Mouse (Mus musculus): ENCODE data around the gene Naa50. TPM values are rescaled to one million over a fixed set of nuclear protein-coding genes. Genes with fewer than 3 reads are reported as not detected.

Naa50 gene
- polyA plus RNA-seq, 1 experiment from 2014 or later = 101 TPM

DNA sequence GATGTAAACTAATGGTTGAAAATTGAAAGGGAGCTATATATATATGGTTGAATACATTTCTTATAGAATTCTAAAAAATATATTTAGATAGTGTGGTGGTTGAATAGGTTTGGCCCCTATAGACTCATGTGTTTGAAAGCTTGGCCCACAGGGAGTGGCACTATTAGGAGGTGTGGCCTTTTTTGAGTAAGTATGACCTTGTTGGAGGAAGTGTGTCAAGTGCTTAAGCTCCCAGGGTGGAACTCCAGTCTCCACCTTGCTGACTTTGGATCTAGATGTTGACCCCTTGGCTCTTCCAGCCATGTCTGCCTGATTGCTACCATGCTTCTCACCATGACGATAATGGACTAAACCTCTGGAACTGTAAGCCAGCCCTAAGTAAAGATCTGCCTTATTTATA is 43.0 kb downstream of the Naa50 start:
- Histone ChIP-seq H3K4me1 (no peaks in the 10 kb centered on the region), H3K4me3 (no peak overlapping the region), H3K36me3 (0 out of 2 replicates have a peak, but pooled peaks cover 8% of the 10 kb centered on the region), H3K4me2 (replicated peaks) (no peak overlapping the region), H3K27ac (replicated peaks) (no peak overlapping the region), H3K9me3 (no peaks in the 10 kb centered on the region), H3K9ac (replicated peaks) (no peak overlapping the region), H3K27me3 (no peaks in the 10 kb centered on the region)
- ATAC-seq (ENCODE audit: low FRiP score, low read depth) = no peak
- 100% methylated on average over 1 of the region's 1 CpGs for WGBS

DNA sequence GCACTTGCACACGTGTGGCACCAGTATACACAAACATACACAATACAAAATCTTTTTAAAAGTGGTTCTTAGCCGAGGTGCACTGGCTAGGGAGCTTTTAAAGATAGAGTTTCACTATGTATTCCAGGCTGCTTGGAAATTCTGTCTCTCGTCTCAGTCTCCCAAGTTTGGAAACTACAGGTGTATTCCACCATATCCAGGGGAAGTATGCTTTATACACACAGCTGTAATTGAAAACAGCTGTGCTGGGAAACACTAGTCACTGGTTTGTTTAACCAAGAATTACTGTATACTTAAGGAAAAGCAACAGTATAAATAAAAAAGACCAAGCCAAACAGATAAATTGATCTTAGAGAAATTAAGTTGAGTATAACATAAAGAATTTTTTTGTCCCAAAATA is 45.1 kb downstream of the Naa50 start:
- Histone ChIP-seq H3K27me3 (no peaks in the 10 kb centered on the region), H3K4me3 (no peak overlapping the region), H3K4me2 (replicated peaks) (no peak overlapping the region), H3K9ac (replicated peaks) (no peak overlapping the region), H3K4me1 (no peaks in the 10 kb centered on the region), H3K27ac (replicated peaks) (no peak overlapping the region), H3K36me3 (peaks cover 10% of the 10 kb centered on the region), H3K9me3 (peaks cover 5% of the 10 kb centered on the region)
- 84% methylated on average over 3 of the region's 3 CpGs for WGBS
- no peak for ATAC-seq (ENCODE audit: low FRiP score, low read depth)

DNA sequence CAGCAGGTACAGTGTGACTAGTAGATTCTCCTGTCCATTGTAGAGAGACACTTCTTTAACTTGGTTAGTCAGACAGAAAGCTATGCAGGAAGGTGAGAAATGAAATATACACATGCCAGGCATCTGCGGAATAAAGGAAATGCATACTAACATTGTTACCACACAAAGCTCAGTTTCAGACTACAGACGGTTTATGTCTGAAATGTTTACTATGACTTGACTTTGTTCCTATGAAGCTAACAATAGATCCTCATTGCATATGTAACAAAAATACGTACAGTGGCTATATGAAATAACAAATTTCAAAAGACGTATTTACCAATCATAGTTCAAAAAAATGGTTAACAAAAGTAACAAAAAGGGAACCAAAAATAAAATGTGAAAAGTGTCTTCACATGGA is 47.5 kb downstream of the Naa50 start:
- peaks cover 6% of the 10 kb centered on the region for H3K36me3 ChIP-seq
- H3K9ac ChIP-seq (replicated peaks) = no peak overlapping the region
- WGBS = 93% methylated on average over 4 of the region's 4 CpGs
- H3K4me2 ChIP-seq (replicated peaks) = no peak overlapping the region
- no peaks in the 10 kb centered on the region for H3K27me3 ChIP-seq
- H3K27ac ChIP-seq (replicated peaks) = no peak overlapping the region
- no peak overlapping the region for H3K4me3 ChIP-seq
- ATAC-seq (ENCODE audit: low FRiP score, low read depth) = no peak
- H3K4me1 ChIP-seq = no peaks in the 10 kb centered on the region
- H3K9me3 ChIP-seq = peaks cover 5% of the 10 kb centered on the region

DNA sequence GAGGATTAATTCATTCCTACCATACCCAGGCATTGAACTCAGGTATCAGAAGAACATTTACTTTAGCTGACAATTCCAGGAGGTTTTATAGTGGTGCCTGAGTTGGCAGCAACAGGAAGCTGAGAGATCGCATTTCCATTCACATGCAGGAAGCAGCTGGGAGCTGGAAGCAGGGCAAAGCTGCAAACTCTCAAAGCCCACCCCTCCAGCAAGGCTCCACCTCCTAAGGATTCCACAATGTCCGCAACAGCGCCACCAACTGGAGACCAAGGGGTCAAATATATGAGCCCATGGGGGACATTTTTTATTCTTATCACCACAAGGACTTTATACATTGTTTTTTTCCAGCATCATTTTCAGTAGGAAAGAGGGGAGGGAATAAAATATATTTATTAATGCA is 49.1 kb downstream of the Naa50 start:
- 93% methylated on average over 3 of the region's 3 CpGs for WGBS
- peaks cover 5% of the 10 kb centered on the region for H3K9me3 ChIP-seq
- no peak overlapping the region for H3K9ac ChIP-seq (replicated peaks)
- ATAC-seq (ENCODE audit: low FRiP score, low read depth) = no peak
- H3K36me3 ChIP-seq = peaks cover 6% of the 10 kb centered on the region
- H3K4me1 ChIP-seq = no peaks in the 10 kb centered on the region
- no peak overlapping the region for H3K27ac ChIP-seq (replicated peaks)
- no peaks in the 10 kb centered on the region for H3K27me3 ChIP-seq
- no peak overlapping the region for H3K4me3 ChIP-seq
- H3K4me2 ChIP-seq (replicated peaks) = no peak overlapping the region

DNA sequence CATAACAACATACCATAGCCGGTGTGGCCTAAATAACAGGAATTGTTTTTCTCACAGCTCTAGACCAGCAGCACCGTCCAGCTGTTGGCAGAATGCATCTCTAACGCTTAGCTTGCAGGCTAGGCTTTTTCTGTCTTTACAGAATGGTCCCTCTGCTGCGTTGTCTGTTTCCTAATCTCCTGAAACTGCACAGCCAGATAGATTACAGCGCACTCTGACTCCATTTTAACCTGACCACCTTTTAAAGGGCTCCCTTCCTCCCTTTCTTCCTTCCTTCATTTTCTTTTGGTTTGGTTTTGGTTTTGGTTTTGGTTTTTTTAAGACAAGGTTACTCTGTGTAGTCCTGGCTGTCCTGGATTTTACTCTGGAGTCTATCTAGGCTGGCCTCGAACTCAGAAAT is 50.4 kb downstream of the Naa50 start:
- WGBS = 92% methylated on average over 6 of the region's 6 CpGs
- Histone ChIP-seq H3K27me3 (no peaks in the 10 kb centered on the region), H3K9ac (replicated peaks) (no peak overlapping the region), H3K9me3 (peaks cover 5% of the 10 kb centered on the region), H3K4me2 (replicated peaks) (no peak overlapping the region), H3K36me3 (peaks cover 6% of the 10 kb centered on the region), H3K4me3 (no peak overlapping the region), H3K4me1 (no peaks in the 10 kb centered on the region), H3K27ac (replicated peaks) (no peak overlapping the region)
- no peak for ATAC-seq (ENCODE audit: low FRiP score, low read depth)

DNA sequence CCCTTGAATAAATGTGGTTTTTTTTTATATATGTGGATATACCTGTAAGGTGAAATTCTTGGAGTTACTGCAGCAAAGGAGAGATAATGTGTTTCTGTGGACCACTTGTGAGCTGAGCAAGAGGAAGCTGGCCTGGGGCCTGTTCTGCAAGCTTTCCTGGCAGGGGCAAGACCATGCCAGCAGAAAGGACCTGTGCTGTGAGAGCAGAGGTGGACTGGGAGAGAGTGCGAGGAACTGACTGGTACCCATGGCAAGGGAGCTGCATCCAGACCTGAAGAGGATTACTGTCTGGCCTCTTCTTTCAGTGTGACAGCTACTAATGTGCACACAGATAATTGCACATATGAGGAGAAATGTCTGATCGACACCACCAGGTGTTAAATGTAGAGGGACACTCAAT is 51.3 kb downstream of the Naa50 start:
- Histone ChIP-seq H3K4me2 (replicated peaks) (no peak overlapping the region), H3K27ac (replicated peaks) (no peak overlapping the region), H3K4me1 (no peaks in the 10 kb centered on the region), H3K9ac (replicated peaks) (no peak overlapping the region), H3K4me3 (no peak overlapping the region), H3K27me3 (no peaks in the 10 kb centered on the region), H3K36me3 (peaks cover 6% of the 10 kb centered on the region), H3K9me3 (peaks cover 5% of the 10 kb centered on the region)
- WGBS = 90% methylated on average over 2 of the region's 2 CpGs
- ATAC-seq (ENCODE audit: low FRiP score, low read depth) = no peak

DNA sequence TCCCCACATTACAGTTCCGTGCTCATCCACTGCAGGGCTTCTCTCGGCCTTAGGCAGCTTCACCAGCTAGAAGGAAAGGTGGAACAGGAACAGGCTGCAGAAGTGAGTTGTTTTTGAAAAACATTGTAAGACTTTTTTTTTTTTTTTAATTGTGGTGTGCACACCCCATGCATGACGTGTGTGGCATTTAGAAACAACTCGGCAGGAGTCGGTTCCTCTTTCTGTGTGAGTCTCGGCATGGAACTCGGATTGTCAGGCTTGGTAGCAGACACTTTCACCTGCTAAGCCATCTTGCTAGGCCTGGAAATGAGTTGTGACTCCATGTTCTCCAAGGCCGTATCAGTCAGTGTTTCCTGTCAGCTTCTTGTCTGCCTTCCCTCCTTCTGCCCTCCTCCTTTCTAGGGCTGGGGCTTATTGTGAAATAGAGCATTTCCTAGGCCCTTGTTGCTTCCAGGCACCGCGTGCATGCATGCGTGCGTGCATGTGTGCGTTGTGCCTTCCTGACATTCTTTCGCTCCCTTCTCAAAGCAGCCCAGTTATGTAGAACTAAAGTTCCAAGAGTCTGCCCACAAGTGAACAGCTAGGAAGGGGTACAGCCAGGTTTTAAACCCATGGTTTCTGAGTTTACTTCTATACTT is 59.6 kb downstream of the Naa50 start:
- no peaks in the 10 kb centered on the region for H3K4me1 ChIP-seq
- no peak overlapping the region for H3K27ac ChIP-seq (replicated peaks)
- peaks cover 21% of the 10 kb centered on the region; the same call in 1 of the 2 replicates for H3K36me3 ChIP-seq
- no peak overlapping the region for H3K4me2 ChIP-seq (replicated peaks)
- H3K9ac ChIP-seq (replicated peaks) = no peak overlapping the region
- no peaks in the 10 kb centered on the region for H3K9me3 ChIP-seq
- no peak overlapping the region for H3K4me3 ChIP-seq
- WGBS = 93% methylated on average over 14 of the region's 14 CpGs
- no peaks in the 10 kb centered on the region for H3K27me3 ChIP-seq
- no peak for ATAC-seq (ENCODE audit: low FRiP score, low read depth)

DNA sequence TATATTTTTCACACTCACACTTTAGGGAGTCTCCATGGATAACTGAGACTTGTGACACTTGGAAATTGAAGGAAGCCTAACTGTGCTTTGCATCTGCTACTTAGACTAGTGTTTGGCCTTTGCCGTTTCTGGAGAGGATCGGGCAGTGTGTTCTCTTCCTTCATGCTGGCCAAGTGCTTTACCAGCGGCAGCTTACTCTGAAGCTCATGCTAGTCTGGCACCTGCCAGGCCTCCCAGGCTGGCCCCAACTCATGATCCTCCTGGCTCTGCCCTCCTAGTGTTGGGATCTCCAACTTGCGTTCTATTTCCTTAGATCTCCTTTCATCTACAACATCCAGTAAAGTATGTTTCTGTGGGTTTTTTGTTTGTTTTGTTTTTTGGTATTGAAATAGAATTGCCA is 60.5 kb downstream of the Naa50 start:
- H3K4me1 ChIP-seq = no peaks in the 10 kb centered on the region

DNA sequence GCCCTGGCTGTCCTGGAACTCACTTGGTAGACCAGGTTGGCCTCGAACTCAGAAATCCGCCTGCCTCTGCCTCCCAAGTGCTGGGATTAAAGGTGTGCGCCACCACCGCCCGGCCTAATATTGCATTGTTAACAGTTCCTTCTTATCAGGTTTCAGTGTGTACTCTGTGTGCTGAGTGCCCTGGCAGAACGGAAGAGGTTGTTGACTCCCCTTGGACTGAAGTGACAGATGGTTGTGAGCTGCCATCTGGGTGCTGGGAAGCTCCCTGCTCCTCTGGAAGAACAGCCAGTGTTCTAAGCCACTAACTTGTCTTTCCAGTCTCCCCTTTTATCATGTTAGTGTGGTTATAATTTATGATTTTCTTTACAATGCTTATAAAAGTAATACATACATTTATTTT is 64.7 kb downstream of the Naa50 start:
- 91% methylated on average over 6 of the region's 6 CpGs for WGBS
- Histone ChIP-seq H3K27ac (replicated peaks) (no peak overlapping the region), H3K4me1 (no peaks in the 10 kb centered on the region), H3K9me3 (no peaks in the 10 kb centered on the region), H3K4me3 (no peak overlapping the region), H3K4me2 (replicated peaks) (no peak overlapping the region), H3K27me3 (no peaks in the 10 kb centered on the region), H3K9ac (replicated peaks) (no peak overlapping the region), H3K36me3 (peaks cover 40% of the 10 kb centered on the region)
- ATAC-seq (ENCODE audit: low FRiP score, low read depth) = no peak

More for the DNA sequence above, 60.5 kb downstream of the Naa50 start:
- Histone ChIP-seq H3K4me3 (no peak overlapping the region), H3K27ac (replicated peaks) (no peak overlapping the region), H3K4me2 (replicated peaks) (no peak overlapping the region), H3K36me3 (peaks cover 21% of the 10 kb centered on the region; the same call in 1 of the 2 replicates), H3K9me3 (no peaks in the 10 kb centered on the region), H3K9ac (replicated peaks) (no peak overlapping the region), H3K27me3 (no peaks in the 10 kb centered on the region)
- ATAC-seq (ENCODE audit: low FRiP score, low read depth) = no peak
- 90% methylated on average over 4 of the region's 4 CpGs for WGBS

DNA sequence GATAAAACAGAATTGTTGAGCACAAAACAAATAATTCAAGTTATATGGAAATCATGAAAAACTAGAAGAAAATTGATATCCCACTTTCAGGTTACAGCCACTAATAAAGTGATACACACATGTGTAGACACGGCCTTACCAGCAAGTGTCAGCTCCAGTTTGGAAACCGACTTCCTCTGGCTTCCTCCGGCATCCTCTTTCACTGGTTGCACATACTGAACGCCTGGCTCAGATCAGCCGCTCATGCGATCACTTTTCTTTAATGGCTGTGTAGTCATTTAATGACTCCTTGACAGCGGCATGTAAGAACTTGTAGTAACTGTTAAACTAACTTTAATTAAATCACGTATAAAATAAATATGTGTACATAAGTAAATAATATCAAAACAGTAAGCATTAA is 66.3 kb downstream of the Naa50 start:
- peaks cover 44% of the 10 kb centered on the region for H3K36me3 ChIP-seq
- no peak overlapping the region for H3K4me2 ChIP-seq (replicated peaks)
- 90% methylated on average over 8 of the region's 8 CpGs for WGBS
- no peak for ATAC-seq (ENCODE audit: low FRiP score, low read depth)
- H3K27me3 ChIP-seq = no peaks in the 10 kb centered on the region
- H3K27ac ChIP-seq (replicated peaks) = no peak overlapping the region
- no peak overlapping the region for H3K9ac ChIP-seq (replicated peaks)
- no peaks in the 10 kb centered on the region for H3K9me3 ChIP-seq
- no peak overlapping the region for H3K4me3 ChIP-seq
- no peaks in the 10 kb centered on the region for H3K4me1 ChIP-seq

DNA sequence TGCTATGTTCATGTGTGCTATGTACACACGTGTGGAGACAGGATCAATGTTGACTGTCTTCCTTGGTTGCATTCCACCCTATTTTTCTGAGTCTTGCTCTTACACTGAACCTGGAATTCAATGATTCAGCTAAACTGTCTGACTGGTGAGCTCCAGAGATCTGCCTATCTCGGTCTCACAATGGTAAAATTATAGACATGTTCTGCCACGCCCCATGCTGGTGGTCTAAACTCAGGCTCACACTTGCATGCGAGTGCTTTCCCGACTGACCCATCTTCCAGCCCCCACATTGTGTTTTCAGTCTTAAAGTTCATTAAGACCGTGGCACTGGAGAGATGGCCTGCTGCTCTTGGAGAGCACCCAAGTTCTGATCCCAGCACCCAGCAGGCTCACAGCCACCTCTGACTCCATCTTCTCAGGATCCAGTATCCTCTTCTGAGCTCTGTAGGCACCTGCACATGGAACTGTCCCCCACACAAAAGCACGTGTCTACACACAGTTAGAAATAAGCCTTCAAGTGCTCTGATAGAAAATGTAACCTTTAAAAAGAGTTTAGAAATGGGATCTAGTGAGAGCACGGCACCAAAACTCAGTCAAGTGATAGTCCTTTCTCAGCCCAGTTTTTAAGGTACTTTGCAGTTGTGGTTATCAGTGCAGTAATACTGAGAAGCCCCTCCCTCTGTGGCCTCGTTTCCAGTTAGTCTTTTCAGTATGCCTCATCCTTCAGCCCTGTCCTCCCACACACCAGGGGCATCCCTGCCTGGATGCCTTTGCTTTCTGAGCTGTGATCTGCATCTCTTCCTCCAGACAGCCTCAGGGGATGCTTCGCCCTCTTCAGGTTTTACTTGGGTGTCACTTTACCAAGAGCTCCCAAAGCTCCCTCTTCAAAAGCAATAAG is 70.8 kb downstream of the Naa50 start:
- no peak for ATAC-seq (ENCODE audit: low FRiP score, low read depth)

DNA sequence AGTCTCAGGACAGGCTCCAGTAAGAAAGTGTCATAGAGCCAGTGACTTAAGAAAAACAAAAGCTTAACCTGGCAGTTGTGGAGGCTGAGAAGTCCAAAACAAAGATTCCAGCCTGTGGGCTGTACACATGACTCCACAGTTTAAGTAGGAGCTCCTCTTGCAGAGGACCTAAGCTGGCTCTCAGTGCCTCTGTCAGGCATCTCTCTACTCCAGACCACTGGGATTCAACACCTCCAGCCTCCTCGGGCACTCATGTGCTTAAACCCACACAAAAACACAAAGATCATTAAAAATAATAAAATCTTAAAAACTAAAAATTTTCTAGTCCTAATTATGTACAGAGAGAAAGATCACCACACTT is 71.4 kb downstream of the Naa50 start:
- Histone ChIP-seq H3K9ac (replicated peaks) (no peak overlapping the region), H3K27me3 (no peaks in the 10 kb centered on the region), H3K36me3 (peaks cover 55% of the 10 kb centered on the region), H3K4me3 (no peak overlapping the region), H3K9me3 (no peaks in the 10 kb centered on the region), H3K27ac (replicated peaks) (no peak overlapping the region), H3K4me1 (no peaks in the 10 kb centered on the region), H3K4me2 (replicated peaks) (no peak overlapping the region)
- 90% methylated on average over 1 of the region's 1 CpGs for WGBS
- ATAC-seq (ENCODE audit: low FRiP score, low read depth) = no peak

More for the DNA sequence above, 70.8 kb downstream of the Naa50 start:
- H3K27ac ChIP-seq (replicated peaks) = no peak overlapping the region
- H3K27me3 ChIP-seq = no peaks in the 10 kb centered on the region
- no peak overlapping the region for H3K4me2 ChIP-seq (replicated peaks)
- H3K4me3 ChIP-seq = no peak overlapping the region
- H3K36me3 ChIP-seq = peaks cover 54% of the 10 kb centered on the region
- no peaks in the 10 kb centered on the region for H3K4me1 ChIP-seq
- no peak overlapping the region for H3K9ac ChIP-seq (replicated peaks)
- 83% methylated on average over 10 of the region's 10 CpGs for WGBS
- H3K9me3 ChIP-seq = no peaks in the 10 kb centered on the region
